Mouse (Mus musculus): ENCODE results near the gene Glg1.

Glg1 gene

DNA sequence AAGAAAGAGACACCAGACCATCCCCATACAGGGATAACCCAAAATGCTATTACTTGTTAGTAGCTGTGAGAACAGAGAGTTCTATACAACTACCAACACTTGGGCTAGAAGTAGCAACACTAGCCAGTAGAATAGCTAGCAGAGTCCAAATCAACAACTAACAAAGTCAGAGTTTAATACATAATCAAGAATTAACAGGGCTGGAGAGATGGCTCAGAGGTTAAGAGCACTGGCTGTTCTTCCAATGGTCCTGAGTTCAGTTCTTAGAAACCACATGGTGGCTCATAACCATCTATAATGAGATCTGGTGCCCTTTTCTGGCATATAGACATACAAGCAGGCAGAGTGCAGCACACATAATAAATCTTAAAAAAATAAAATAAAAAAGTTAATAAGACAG lies 116.5 kb downstream of the Glg1 start:
- DNase-seq: no peak

DNA sequence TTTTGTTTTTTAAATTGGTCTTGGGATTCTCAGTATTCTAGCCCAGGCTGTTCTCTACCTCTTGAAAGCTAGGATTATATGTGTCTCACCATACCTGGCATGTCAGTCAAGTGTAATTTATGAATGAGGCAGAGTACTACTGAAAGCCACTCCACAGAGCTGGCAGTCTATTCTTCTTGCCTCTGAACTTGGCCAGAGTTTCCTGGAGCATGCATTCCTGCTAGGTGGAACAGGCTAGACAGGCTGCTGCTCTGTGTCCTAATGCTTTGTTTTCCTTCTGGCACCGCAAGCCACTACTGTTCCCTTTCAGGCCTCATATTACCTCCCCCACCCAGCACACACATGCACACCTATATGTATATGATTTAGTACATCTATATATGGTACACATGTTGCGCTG lies 128.3 kb downstream of the Glg1 start:
- no peak for DNase-seq

DNA sequence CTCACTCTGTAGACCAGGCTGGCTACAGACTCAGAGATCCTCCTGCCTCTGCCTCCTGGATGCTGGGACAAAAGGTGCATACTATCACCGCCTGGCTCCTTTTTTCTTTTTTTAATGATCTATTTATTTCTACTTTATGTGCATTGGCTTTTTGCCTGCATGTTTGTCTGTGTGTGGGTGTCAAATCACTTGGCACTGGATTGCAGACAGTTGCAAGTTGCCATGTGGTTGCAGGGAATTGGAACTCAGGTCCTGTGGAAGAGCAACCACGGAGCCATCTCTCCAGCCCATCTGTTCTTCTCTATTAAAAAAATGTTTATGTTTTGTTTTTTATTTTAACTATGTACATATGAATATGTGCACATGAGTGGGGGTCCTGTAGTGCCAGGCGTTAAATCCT lies 139.5 kb downstream of the Glg1 start:
- DNase-seq: no peak

DNA sequence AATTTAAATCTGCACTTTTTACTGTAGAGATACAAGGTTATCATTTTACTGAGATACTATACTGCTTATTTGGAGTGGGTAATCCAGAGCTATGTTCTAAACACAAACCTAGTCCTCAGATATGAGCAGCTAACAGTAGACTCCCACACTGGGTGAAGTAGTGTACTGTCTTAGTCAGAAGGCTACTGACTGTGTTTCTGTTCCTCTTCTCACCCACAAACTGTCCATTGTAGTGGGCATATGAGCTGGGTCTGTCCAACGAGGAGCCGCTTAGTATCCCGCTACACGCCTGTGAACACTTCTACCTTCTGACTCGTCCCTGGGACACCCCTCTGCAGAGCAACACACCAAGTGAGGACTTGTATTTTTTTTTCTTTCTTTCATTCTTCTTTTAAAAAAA lies 144.1 kb downstream of the Glg1 start:
- DNase-seq: no peak

All from cerebellum, adult 11-12 months (tissue).